Mouse (Mus musculus) MEL (cell line): ENCODE measurements around the gene Cd200r2. TPM values are rescaled to one million over a fixed set of nuclear protein-coding genes. Genes with fewer than 3 reads are reported as not detected.
"Not testable (repeated sequence)": the region's sequence is repeated elsewhere in the genome, so short reads cannot be mapped to it uniquely, and the experiment has no call there.

Experiments
- DNase-seq: peaks from one replicate; pipeline ENCODE4 v3.0.0; 2011; ENCODE audit warnings: low read depth, low spot score
- H3K27ac ChIP-seq: 2 replicates; pipeline ENCODE4 v1.5.1; 2012; ENCODE audit warnings: low read depth, mild to moderate bottlenecking, control low read depth, low read length, moderate library complexity; ENCODE audit not compliant: control insufficient read depth
- H3K27me3 ChIP-seq, 2 experiments: fragments of 150-350 bp in 1 of 2; sonication (generic) in 1 of 2; 2 replicates each; pipeline ENCODE4 v1.6.1; 2012; ENCODE audit warnings: low read length in 2 of 2, mild to moderate bottlenecking in 2 of 2, improper control_type of control experiment in 1 of 2, moderate library complexity in 1 of 2; ENCODE audit not compliant: insufficient read depth in 2 of 2, control insufficient read depth in 1 of 2
- H3K36me3 ChIP-seq, 2 experiments: 2 replicates each; pipeline ENCODE4 v1.6.1; 2012 to 2014; ENCODE audit warnings: low read length in 2 of 2, improper control_type of control experiment in 1 of 2, inconsistent platforms in 1 of 2, mild to moderate bottlenecking in 1 of 2; ENCODE audit not compliant: insufficient read depth in 2 of 2, control insufficient read depth in 1 of 2
- H3K4me1 ChIP-seq, 2 experiments: fragments of 150-350 bp in 1 of 2; sonication (generic) in 1 of 2; 2 replicates each; pipeline ENCODE4 v1.6.1; 2012; ENCODE audit warnings: low read length in 2 of 2, improper control_type of control experiment in 1 of 2, mild to moderate bottlenecking in 1 of 2; ENCODE audit not compliant: insufficient read depth in 2 of 2, control insufficient read depth in 1 of 2
- H3K4me3 ChIP-seq, 2 experiments: fragments of 150-350 bp in 1 of 2; sonication (generic) in 1 of 2; 2 replicates each; pipeline ENCODE4 v1.5.1; 2012; ENCODE audit warnings: low read depth in 2 of 2, low read length in 2 of 2, mild to moderate bottlenecking in 2 of 2, moderate library complexity in 2 of 2, control low read depth in 1 of 2, improper control_type of control experiment in 1 of 2; ENCODE audit not compliant: control insufficient read depth in 1 of 2, insufficient read depth in 1 of 2
- H3K79me2 ChIP-seq: 2 replicates; pipeline ENCODE4 v1.6.1; 2012; ENCODE audit warnings: mild to moderate bottlenecking, low read length, moderate library complexity; ENCODE audit not compliant: control insufficient read depth, poor library complexity, insufficient read depth
- H3K9ac ChIP-seq: 2 replicates; pipeline ENCODE4 v1.6.1; 2012; ENCODE audit warnings: low read depth, mild to moderate bottlenecking, control low read depth, low read length, moderate library complexity; ENCODE audit not compliant: control insufficient read depth, poor library complexity, severe bottlenecking
- H3K9me3 ChIP-seq: fragments of 150-350 bp; sonication (generic); replicated peaks from 2 replicates; pipeline ENCODE4 v1.6.1; 2012; ENCODE audit warnings: mild to moderate bottlenecking, low read length, improper control_type of control experiment, moderate library complexity; ENCODE audit not compliant: insufficient read depth
- CTCF ChIP-seq, 3 experiments: IDR thresholded peaks in 2 of 3; conservative IDR thresholded peaks in 1 of 3; 2 replicates each; pipeline ENCODE4 v1.5.1; 2011 to 2012; ENCODE audit warnings: low read length in 3 of 3, low read depth in 2 of 3, mild to moderate bottlenecking in 2 of 3, improper control_type of control experiment in 1 of 3, inconsistent platforms in 1 of 3, mixed read lengths in 1 of 3, moderate library complexity in 1 of 3; ENCODE audit not compliant: control insufficient read depth in 1 of 3, insufficient read depth in 1 of 3, poor library complexity in 1 of 3, severe bottlenecking in 1 of 3
- E2F4 ChIP-seq: IDR thresholded peaks from 2 replicates; pipeline ENCODE4 v1.6.1; 2011; ENCODE audit warnings: low read depth, low read length, improper control_type of control experiment, borderline replicate concordance
- EP300 ChIP-seq, 2 experiments: IDR thresholded peaks; 2 replicates each; pipeline ENCODE4 v1.6.1; 2011; ENCODE audit warnings: improper control_type of control experiment in 2 of 2, low read length in 2 of 2, low read depth in 1 of 2, mild to moderate bottlenecking in 1 of 2
- ETS1 ChIP-seq: IDR thresholded peaks from 2 replicates; pipeline ENCODE4 v1.6.1; 2012; ENCODE audit warnings: low read depth, mild to moderate bottlenecking, inconsistent platforms, low read length, improper control_type of control experiment, moderate library complexity
- GATA1 ChIP-seq: IDR thresholded peaks from 2 replicates; pipeline ENCODE4 v1.6.1; 2011; ENCODE audit warnings: low read depth, low read length, improper control_type of control experiment
- HCFC1 ChIP-seq: IDR thresholded peaks from 2 replicates; pipeline ENCODE4 v1.6.1; 2012; ENCODE audit warnings: low read depth, mild to moderate bottlenecking, inconsistent platforms, low read length, improper control_type of control experiment, moderate library complexity
- JUND ChIP-seq: IDR thresholded peaks from 2 replicates; pipeline ENCODE4 v1.6.1; 2011; ENCODE audit warnings: low read depth, mild to moderate bottlenecking, improper control_type of control experiment, low read length
- MAFK ChIP-seq: IDR thresholded peaks from 2 replicates; pipeline ENCODE4 v1.6.1; 2011; ENCODE audit warnings: low read depth, mild to moderate bottlenecking, low read length, improper control_type of control experiment, borderline replicate concordance
- MAZ ChIP-seq: IDR thresholded peaks from 2 replicates; pipeline ENCODE4 v1.6.1; 2012; ENCODE audit warnings: low read depth, mild to moderate bottlenecking, inconsistent platforms, low read length, improper control_type of control experiment
- MXI1 ChIP-seq: IDR thresholded peaks from 2 replicates; pipeline ENCODE4 v1.6.1; 2011; ENCODE audit warnings: mild to moderate bottlenecking, low read depth, low read length, improper control_type of control experiment
- NELFE ChIP-seq: IDR thresholded peaks from 2 replicates; pipeline ENCODE4 v1.6.1; 2011; ENCODE audit warnings: low read depth, low read length, improper control_type of control experiment
- NRF1 ChIP-seq: IDR thresholded peaks from 2 replicates; pipeline ENCODE4 v1.6.1; 2014; ENCODE audit warnings: low read depth, mild to moderate bottlenecking, inconsistent platforms, low read length, improper control_type of control experiment, moderate library complexity; ENCODE audit not compliant: poor library complexity, insufficient read depth, severe bottlenecking
- POLR2A ChIP-seq, 2 experiments: IDR thresholded peaks; 2 replicates each; pipeline ENCODE4 v1.6.1; 2011 to 2012; ENCODE audit warnings: low read length in 2 of 2, mild to moderate bottlenecking in 2 of 2, control low read depth in 1 of 2, improper control_type of control experiment in 1 of 2, low read depth in 1 of 2, moderate library complexity in 1 of 2; ENCODE audit not compliant: control insufficient read depth in 1 of 2, insufficient read depth in 1 of 2, poor library complexity in 1 of 2
- POLR2AphosphoS2 ChIP-seq: IDR thresholded peaks from 2 replicates; pipeline ENCODE4 v1.6.1; 2011; ENCODE audit warnings: low read length, improper control_type of control experiment
- TCF12 ChIP-seq: IDR thresholded peaks from 2 replicates; pipeline ENCODE4 v1.6.1; 2014; ENCODE audit warnings: low read depth, mild to moderate bottlenecking, inconsistent platforms, low read length, improper control_type of control experiment, moderate library complexity
- USF1 ChIP-seq: IDR thresholded peaks from 2 replicates; pipeline ENCODE4 v1.6.1; 2014; ENCODE audit warnings: low read depth, mild to moderate bottlenecking, inconsistent platforms, low read length, improper control_type of control experiment, moderate library complexity
- ZC3H11A ChIP-seq: IDR thresholded peaks from 2 replicates; pipeline ENCODE4 v1.6.1; 2012; ENCODE audit warnings: low read depth, mild to moderate bottlenecking, inconsistent platforms, low read length, improper control_type of control experiment
- ZNF384 ChIP-seq: IDR thresholded peaks from 2 replicates; pipeline ENCODE4 v1.6.1; 2012; ENCODE audit warnings: low read depth, mild to moderate bottlenecking, inconsistent platforms, low read length, improper control_type of control experiment
- polyA plus RNA-seq, 2 experiments: library from polyadenylated mRNA; stranded (reverse) in 1 of 2; unstranded in 1 of 2; fragments of >175 nt in 1 of 2; fragments of >200 nt in 1 of 2; gene quantifications; 2 replicates each; pipeline versions ENCODE4 v1.2.1 to v1.2.4; 2012; ENCODE audit warnings: low replicate concordance in 2 of 2, low read depth in 1 of 2; ENCODE audit not compliant: insufficient read length in 2 of 2, insufficient read depth in 1 of 2, missing spikeins in 1 of 2
- total RNA-seq: library from RNA; depleted of rRNA; stranded (reverse); fragments of 300-350 nt; gene quantifications from 2 replicates; pipeline ENCODE4 v1.2.3, GENCODE M21; 2012

The Cd200r2 gene
- total and polyA plus RNA-seq, 3 experiments: not detected

GRCm38 (mm10) chr16:44820545-44820944, 46.4 kb upstream of the Cd200r2 start (continued):
- no peak for TF ChIP-seq NRF1
- TF ChIP-seq, all 39 proteins: peak for 9

DNA sequence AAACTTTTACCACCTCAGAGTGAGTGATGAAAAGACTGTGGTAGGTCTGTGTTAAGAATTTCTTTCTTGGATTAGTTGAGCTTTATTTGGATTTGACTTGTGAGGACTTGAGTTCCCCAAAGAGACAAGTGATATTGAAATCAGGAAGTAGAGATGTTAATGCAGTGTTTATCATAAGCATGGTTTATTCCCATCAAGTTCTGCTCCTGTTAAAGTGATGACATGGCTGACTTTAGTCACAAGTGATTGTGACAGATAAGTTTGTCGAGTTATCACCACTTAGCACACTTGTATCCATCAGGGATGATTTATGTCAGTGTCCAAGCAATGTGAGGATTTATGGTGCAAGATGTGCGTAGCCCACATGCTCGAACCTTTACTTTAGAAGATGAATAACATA, 34.6 kb upstream of the Cd200r2 start:
- Histone ChIP-seq H3K27ac (peak overlapping the region; percentile 19; the same call in 1 of the 2 replicates), H3K4me3 (no peak overlapping the region), H3K27me3 (no peaks in the 10 kb centered on the region), H3K79me2 (no peaks in the 10 kb centered on the region), H3K36me3 (peaks cover 0 to 11% of the 10 kb centered on the region in 2 experiments; a peak in 2 of 4 replicates), H3K4me1 (peaks cover 0 to 7% of the 10 kb centered on the region in 2 experiments; a peak in 1 of 4 replicates), H3K9ac (no peak overlapping the region), H3K9me3 (no peaks in the 10 kb centered on the region)
- DNase-seq: peak; percentile 43
- TF ChIP-seq EP300 (IDR thresholded peaks at IDR 0.05; ENCODE audit: low read depth in 1 of 2, low read length in 2 of 2) (peak; percentile 39 to 53; a peak in 2 of 4 replicates), POLR2A (IDR thresholded peaks at IDR 0.05; ENCODE audit: control insufficient read depth in 1 of 2, insufficient read depth in 1 of 2, low read depth in 1 of 2, low read length in 2 of 2, poor library complexity in 1 of 2) (no peak), MXI1 (no peak), GATA1 (peak; percentile 56; the same call in 1 of the 2 replicates), POLR2AphosphoS2 (no peak), NELFE (no peak), MAFK (no peak), ETS1 (peak; percentile 31; the same call in 1 of the 2 replicates), HCFC1 (no peak), E2F4 (no peak), TCF12 (peak; percentile 62), CTCF (IDR thresholded peaks at IDR 0.05 in 2 of 3, conservative IDR thresholded peaks at IDR 0.05 in 1 of 3; ENCODE audit: control insufficient read depth in 1 of 3, insufficient read depth in 1 of 3, low read depth in 2 of 3, low read length in 3 of 3, poor library complexity in 1 of 3, severe bottlenecking in 1 of 3) (no peak), JUND (no peak), USF1 (no peak), ZC3H11A (no peak), ZNF384 (no peak), MAZ (no peak), NRF1 (no peak)

GRCm38 (mm10) chr16:44833189-44833588, 33.7 kb upstream of the Cd200r2 start:
- not testable (repeated sequence) for H3K4me1 ChIP-seq, H3K4me3 ChIP-seq, H3K79me2 ChIP-seq, H3K9me3 ChIP-seq, H3K27ac ChIP-seq, H3K27me3 ChIP-seq, H3K9ac ChIP-seq
- DNase-seq: peak; percentile 7
- peaks cover 0 to 11% of the 10 kb centered on the region in 2 experiments; a peak in 2 of 4 replicates for H3K36me3 ChIP-seq
